In genomic region chr13:24444709-24445108, GRCm38 (mm10) we compare ENCODE assay signal across 11 mouse cellular contexts.
DNase-seq lines count a peak whose midpoint lies in the region; ATAC-seq and TF ChIP-seq lines count a peak whose summit lies in the region.
"Had no signal": no experiment of that assay in that cellular context is flagged by ENCODE, and none has a peak within 500 bp of the region (broad histone marks: within the 10 kb centered on the region; RNA-seq: fewer than 3 reads in every experiment).

No protein-coding gene starts in this region.

- no peaks in the 10 kb centered on the region for H3K79me2 ChIP-seq in liver, adult 2 months (ENCODE audit: control insufficient read depth, insufficient read depth, low read length)

- H3K27me3 ChIP-seq in liver, adult 2 months (ENCODE audit: control insufficient read depth, insufficient read depth, low read length) = no peaks in the 10 kb centered on the region
- H3K27me3 ChIP-seq in splenic B cell, adult 2 months (ENCODE audit: control insufficient read depth, insufficient read depth, low read length, poor library complexity, severe bottlenecking) = no peaks in the 10 kb centered on the region
- no peaks in the 10 kb centered on the region for H3K27me3 ChIP-seq in forebrain, embryonic 10.5 days (ENCODE audit: poor library complexity, severe bottlenecking)

- no peak overlapping the region for H3K4me3 ChIP-seq in liver, adult 2 months (ENCODE audit: insufficient read depth, low read depth, low read length)
- H3K4me3 ChIP-seq in forebrain, embryonic 10.5 days = no peak overlapping the region

- 13% methylated on average over 4 of the region's 4 CpGs for WGBS in liver, adult 2 months
- 74% methylated on average over 4 of the region's 4 CpGs for WGBS in forebrain, embryonic 10.5 days

- no peak for ATAC-seq in inflammation-experienced regulatory T-cells, adult 6 months
- ATAC-seq: hindbrain, embryonic 16.5 days; midbrain, embryonic 16.5 days had no signal

- H3K36me3 ChIP-seq in liver, adult 2 months (ENCODE audit: control insufficient read depth, insufficient read depth, low read length) = peaks cover 20% of the 10 kb centered on the region
- peaks cover 19% of the 10 kb centered on the region for H3K36me3 ChIP-seq in splenic B cell, adult 2 months (ENCODE audit: control insufficient read depth, insufficient read depth, low read length, poor library complexity, severe bottlenecking)
- no peaks in the 10 kb centered on the region for H3K36me3 ChIP-seq in forebrain, embryonic 10.5 days (replicated peaks)

- peaks cover 30% of the 10 kb centered on the region for H3K4me1 ChIP-seq in liver, adult 2 months (ENCODE audit: control insufficient read depth, insufficient read depth, low read length)
- H3K4me1 ChIP-seq in forebrain, embryonic 10.5 days = no peaks in the 10 kb centered on the region

- H3K9me3 ChIP-seq in forebrain, embryonic 10.5 days = no peaks in the 10 kb centered on the region

- TF ChIP-seq POLR2A in liver, adult 2 months (IDR thresholded peaks at IDR 0.05; ENCODE audit: extremely low read depth, insufficient read depth, low read length) = no peak

- peak; percentile 26 for DNase-seq in adrenal gland, postnatal 10 days
- DNase-seq in adrenal gland, adult 8-10 months = no peak
- DNase-seq in liver, adult 2 months (ENCODE audit: extremely low read depth, low read depth, low spot score) = peak; percentile 85
- DNase-seq in liver = no peak
- peak; percentile 21 for DNase-seq in lung, postnatal 14 days
- DNase-seq in splenic B cell, adult 2 months (ENCODE audit: low read depth, low spot score) = peak; percentile 76
- DNase-seq in forebrain, embryonic 10.5 days (ENCODE audit: extremely low spot score, low spot score) = no peak
- DNase-seq: cerebellum, postnatal 10 days had no signal

- H3K27ac ChIP-seq in liver, adult 2 months (replicated peaks; ENCODE audit: insufficient read depth, low read depth, low read length) = peak overlapping the region; percentile 86
- H3K27ac ChIP-seq in forebrain, embryonic 10.5 days = no peak overlapping the region

- peak overlapping the region; percentile 11; the same call in 1 of the 2 replicates for H3K9ac ChIP-seq in liver, adult 2 months (ENCODE audit: low read depth, low read length)

- no peak for TF ChIP-seq CTCF in liver, adult 2 months (IDR thresholded peaks at IDR 0.05; ENCODE audit: low read depth, low read length)

Comparison
In these comparisons a context has a peak if more than half of its experiments do, and no peak if none do; other contexts are left out.
1. DNase-seq: peak in adrenal gland, postnatal 10 days (single experiment), liver, adult 2 months (single experiment), lung, postnatal 14 days (single experiment) and splenic B cell, adult 2 months (single experiment); none in adrenal gland, adult 8-10 months (single experiment), liver (single experiment) and forebrain, embryonic 10.5 days (single experiment).